Mouse (Mus musculus): ENCODE data around the gene Chst15.

DNA sequence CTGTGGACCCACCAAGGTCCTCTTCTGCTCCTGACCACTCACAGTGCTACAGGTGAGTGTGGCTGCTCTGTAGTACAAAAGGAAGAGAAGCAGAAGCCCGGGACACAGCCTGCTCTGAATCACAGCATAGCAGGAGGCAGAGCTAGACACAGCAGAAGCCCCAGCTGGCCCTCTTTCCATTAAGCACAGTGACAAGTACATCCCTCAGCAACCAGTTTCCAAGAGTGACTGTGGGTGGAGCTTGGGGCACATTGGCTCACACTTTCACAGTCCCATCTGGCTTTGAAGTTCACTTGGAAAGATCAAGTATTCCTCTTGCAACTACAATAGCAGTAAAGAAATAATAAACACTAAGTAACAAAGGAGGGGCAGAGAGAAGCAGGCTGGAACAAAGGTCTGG lies 32.2 kb downstream of the Chst15 start:
- TF ChIP-seq CTCF (IDR thresholded peaks at IDR 0.05; ENCODE audit: control insufficient read depth, insufficient read depth, insufficient replicate concordance, low read depth, low read length) (no peak), POLR2A (IDR thresholded peaks at IDR 0.05; ENCODE audit: control insufficient read depth, low read depth, low read length) (no peak)
